Mouse (Mus musculus): ENCODE data around the gene Pigm.
A peak's percentile ranks its signal among the peaks of the same experiment; 100 is the strongest.

Pigm gene

DNA sequence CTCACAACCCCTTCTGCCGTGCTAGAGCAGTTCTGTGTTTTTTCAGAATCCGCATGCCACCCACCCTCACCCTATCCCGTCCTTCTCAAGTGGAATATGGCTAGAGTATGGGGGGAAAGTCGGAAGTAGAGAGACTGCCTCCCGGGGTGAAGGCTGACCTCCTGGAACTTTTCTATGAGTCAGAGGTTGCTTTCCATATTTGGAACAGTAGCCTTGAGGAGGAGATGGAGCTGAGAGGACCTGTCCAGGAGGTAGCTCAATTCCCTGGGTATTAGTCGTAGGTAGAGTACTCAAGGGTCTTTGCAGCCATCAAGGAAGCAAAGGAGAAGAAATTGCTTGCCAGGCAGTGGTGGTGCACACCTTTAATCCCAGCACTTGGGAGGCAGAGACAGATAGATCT is 24.3 kb upstream of the Pigm start:
- no peak for DNase-seq (ENCODE audit: low read depth, low spot score)

DNA sequence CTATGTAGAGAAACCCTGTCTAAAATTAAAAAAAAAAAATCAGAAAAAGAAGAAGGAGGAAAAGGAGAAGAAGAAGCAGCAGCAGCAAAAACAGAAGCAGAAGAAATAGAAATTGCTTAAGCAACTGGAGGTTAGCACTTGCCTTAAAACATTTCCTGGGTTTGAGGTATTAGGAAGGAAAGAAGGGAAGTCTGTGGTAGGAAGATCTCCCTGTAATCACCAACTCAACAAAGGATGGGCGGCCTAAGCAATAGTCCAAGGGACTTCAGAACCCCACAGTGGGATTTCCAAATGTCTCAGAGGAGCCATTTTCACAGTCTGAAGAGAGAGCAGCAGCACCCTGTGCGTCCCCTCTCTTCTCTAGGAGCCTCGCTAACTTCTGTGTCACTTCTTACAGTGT is 23.9 kb upstream of the Pigm start:
- DNase-seq (ENCODE audit: low read depth, low spot score), result no peak

DNA sequence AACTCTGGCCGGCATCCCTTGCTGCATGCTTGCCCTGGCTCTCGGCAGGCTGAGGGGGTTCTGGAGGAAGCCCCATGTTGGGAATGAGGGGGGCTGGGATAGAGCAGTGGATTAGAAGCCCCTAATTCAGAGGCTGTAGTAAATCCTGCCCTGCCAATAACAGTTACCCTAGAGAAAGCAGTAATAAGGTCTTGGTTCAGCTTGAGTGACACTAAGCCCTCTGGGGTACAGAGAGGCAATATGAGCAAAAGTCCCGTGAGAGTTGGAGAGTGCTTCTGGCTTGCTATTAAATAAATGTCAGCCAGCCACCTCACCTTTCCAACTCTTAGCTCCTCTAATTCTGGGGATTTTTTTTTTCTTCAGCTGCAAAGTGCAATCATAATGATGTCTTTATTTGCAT is 21.0 kb upstream of the Pigm start:
- DNase-seq (ENCODE audit: low read depth, low spot score), result no peak

DNA sequence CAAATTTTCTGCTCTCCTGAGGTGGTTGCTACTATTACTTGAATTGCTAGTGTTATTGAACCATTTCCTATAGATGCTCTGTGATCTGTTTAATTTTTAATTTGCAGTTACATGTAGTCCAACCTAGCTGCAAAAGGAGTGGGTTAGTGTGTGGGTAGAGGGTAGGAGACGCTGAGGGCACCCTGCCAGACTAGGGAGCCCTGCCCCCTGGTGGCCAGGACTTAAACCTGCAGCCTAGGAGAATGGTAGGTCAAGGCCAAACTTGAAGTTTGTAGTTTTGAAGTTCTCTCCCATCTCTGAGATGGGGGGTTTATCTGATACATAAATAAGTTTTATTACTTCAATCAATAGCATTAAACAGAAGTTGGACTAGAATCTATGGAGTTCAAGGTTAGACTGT is 18.8 kb upstream of the Pigm start:
- peak; percentile 67 for DNase-seq (ENCODE audit: low read depth, low spot score)

DNA sequence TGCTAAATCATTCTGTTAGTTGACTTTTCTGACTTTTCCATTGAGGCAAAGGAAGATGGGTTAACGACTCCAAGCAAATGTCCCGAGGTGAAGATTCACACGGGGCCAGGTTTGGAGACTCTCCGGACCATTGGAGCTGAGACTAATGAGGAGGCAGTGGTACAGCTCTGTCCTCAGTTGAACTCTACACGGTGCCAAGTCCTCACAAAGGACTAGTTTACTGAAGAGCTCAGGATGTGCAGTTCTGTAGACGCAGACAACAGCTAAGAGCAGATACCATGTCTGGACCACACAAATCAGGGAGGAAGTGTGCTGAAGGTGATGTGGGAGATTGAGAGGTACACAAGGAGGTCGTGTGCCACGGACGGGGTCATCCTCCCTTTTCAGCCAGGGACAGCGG is 18.0 kb upstream of the Pigm start:
- no peak for DNase-seq (ENCODE audit: low read depth, low spot score)

DNA sequence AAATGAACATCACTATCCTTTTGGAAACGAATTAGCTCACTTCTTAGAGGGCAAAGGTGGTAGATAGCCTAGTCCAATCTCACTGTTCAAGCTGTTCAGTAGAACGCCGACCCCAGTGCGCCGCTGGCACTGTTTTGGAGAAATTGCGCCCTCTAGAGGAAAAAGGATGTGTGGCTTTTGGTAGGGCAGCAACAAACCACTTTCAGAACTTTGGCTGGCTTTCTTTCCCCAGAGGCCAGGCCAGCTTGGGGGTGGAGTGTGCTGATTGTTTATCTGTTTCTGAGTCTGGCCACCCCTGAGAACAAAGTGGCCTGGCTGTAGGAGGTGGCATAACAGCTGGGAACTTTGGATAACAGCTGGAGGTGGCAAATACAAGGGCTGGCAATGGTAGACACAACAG is 11.7 kb upstream of the Pigm start:
- DNase-seq (ENCODE audit: low read depth, low spot score), result peak; percentile 87

DNA sequence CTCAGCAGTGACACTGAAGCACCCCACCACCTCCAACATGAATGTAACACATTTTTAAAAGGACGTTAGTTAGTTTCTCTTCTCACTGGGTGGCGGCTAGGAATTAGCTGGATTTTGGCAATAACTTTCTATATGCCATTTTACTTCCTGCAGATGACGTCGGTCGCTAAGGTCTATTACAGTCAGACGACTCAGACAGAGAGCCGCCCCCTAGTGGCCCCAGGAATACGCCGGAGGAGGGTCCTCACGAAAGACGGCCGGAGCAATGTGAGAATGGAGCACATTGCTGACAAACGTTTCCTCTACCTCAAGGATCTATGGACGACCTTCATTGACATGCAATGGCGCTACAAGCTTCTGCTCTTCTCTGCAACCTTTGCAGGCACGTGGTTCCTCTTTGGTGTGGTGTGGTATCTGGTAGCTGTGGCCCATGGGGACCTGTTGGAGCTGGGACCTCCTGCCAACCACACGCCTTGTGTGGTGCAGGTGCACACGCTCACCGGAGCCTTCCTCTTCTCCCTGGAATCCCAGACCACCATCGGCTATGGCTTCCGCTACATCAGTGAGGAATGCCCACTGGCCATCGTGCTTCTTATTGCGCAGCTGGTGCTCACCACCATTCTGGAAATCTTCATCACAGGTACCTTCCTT is 7.5 kb upstream of the Pigm start:
- DNase-seq (ENCODE audit: low read depth, low spot score), result peak; percentile 91

DNA sequence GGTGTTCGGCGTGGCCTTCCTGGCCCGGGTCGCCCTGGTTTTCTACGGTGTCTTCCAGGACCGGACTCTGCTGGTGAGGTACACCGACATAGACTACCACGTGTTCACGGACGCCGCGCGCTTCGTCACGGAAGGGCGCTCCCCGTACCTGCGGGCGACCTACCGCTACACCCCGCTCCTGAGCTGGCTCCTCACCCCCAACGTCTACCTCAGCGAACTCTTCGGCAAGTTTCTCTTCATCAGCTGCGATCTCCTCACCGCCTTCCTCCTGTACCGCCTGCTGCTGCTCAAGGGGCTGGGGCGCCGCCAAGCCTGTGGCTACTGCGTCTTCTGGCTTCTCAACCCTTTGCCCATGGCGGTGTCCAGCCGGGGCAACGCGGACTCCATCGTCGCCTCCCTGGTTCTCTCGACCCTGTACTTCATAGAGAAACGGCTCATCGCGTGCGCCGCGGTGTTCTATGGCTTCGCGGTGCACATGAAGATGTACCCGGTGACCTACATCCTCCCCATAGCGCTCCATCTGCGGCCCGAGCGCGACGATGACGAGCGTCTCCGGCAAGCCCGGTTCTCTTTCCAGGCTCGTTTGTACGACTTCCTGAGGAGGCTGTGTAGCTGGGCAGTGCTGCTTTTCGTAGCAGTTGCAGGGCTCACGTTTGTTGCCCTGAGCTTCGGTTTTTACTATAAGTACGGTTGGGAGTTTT is 562 bp downstream of the Pigm start:
- peak; percentile 39 for DNase-seq (ENCODE audit: low read depth, low spot score)

DNA sequence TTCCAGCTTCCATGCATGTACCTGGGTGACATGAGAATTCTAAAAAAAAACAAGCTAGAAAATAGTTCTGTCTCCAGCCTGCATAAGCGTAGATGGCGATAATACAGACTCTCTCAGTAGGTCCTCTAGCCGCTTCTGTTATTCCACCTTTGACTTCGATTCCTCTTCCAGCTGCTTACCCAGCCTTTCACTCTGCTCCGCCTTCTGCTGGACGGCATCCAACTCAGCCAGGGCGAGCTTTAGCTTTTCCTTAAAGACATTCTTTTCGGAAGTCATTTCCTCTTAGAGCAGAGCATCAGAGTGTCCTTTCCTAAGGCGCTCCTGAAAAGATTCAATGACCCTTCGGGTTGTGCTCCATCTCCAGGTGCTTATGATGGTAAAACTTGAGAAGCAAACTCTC is 3.7 kb downstream of the Pigm start:
- peak; percentile 35 for DNase-seq (ENCODE audit: low read depth, low spot score)

DNA sequence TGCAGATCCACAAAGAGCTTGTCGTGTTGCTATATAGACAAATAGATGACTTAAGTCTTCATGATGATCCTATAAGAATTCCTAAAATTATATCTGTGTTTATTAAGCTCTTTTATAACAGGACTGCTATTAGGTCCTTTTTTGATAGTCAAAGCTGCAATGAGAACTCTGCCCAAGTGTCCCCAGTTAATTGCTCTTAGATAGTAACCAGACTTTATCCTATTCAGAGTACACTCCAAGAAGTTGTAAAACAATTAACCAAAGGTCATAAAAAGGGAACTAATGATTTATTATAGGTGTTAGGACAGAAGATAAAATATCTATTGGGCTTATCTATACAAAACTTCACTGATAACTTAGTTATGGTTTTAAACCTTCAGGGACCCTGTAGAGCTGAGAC is 5.7 kb downstream of the Pigm start:
- no peak for DNase-seq (ENCODE audit: low read depth, low spot score)

DNA sequence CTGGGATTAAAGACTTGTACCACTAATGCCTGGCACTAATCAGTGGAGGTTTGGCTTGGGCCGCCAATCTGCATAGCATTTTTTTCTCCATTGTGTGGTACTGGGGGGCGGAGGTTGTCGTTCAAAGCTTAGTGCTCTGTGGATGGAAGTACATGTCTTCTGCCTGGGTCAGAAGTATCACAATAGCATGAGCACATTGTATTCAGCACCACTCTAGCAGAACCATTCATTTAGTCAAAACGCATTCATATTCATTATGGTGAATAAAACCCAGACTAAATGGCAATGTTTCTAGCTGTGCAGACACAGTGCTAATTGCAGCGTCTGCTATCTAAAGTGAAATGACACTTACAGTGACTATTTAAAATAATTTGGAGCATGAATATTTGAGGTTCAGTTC is 10.9 kb downstream of the Pigm start:
- DNase-seq (ENCODE audit: low read depth, low spot score), result no peak

DNA sequence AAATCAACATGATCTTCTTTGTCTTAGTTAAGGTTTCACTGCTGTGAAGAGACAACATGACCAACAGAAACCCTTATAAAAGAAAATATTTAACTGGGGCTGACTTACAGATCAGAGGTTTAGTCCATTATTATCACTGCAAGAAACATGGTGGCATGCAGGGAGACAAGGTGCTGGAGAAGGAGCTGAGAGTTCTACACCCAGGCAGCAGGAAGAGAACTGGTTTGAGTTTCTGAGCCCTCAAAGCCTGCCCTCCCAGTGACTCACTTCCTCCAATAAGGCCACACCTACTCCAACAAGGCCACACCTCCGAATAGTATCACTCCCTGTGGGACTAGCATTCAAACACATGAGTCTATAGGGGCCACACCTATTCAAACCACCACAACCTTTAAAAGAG is 14.4 kb downstream of the Pigm start:
- DNase-seq (ENCODE audit: low read depth, low spot score), result peak; percentile 35

DNA sequence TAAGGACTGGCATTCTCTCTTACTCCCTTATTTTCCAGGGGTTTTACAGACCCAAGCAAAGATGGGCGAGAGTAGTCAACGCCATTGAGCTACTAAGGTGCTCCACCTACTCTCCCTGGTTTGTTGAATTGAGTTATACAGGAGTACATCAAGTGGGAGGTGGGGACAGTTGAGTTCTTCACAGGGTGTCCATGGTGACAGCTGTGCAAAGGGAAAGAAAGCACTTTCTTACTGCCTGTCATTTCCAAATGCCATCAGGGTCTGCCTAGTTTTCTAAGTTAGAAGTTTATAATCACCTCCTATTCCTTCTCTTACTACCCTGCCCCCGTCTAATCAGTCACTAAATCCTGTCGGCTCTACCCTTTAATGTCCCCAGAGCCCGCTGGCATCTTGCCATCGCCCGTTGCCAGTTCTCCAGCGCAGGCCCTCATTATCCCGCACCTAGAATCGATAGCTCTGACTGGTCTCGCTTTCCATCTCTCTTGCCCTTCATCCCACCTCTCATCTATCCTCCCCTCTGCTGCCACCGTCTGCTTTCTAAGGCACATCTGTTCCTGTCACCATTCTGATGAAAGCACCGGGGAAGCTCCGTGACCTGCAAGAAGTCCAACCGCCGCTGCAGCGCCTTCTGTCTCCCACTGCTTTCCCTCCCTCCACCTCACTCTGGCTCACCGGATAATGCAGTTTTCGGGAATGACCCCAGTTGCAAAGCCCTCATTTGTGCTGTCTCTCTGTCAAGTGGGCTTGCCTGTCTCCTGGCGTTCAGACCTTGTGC is 15.6 kb downstream of the Pigm start:
- DNase-seq (ENCODE audit: low read depth, low spot score), result no peak

DNA sequence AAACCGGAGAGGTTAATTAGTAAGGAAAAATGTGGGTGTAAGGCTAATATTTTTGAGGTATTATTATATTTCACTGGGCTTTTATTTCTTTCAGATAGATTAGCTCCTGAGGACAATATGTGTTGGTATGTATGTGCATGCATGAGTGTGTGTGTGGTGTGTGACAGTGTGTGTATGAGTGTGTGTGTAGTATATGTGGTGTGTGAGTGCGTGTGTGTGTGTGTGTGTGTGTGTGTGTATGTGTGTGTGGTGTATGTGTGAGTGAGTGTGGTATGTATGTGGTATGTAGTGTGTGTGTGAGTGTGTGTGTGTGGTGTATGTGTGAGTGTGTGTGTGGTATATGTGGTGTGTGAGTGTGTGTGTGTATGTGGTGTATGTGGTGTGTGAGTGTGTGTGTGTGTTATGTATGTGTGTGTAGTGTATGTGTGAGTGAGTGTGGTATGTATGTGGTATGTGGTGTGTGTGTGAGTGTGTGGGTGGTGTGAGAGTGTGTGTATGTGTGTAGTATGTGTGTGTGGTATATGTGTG is 16.4 kb downstream of the Pigm start:
- no peak for DNase-seq (ENCODE audit: low read depth, low spot score)

DNA sequence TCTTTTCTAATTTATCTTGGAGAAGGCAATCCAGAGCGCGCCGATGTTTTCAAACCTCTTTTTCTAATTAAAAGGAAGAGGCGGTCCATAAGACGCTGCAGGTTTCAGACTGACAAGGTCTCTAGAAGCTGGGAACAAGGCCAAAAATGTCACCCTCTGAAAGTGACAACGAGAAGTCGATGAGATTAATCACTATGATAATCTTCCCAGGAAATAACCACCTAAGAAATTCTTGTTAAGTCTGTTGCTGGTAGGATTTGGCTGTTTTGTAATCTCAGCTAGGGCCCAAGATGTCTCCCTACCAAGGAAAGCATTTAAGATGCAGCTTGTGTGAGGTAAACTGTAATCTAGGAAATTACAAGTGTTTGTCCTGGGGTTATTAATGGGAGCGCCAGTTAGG is 17.4 kb downstream of the Pigm start:
- DNase-seq (ENCODE audit: low read depth, low spot score), result no peak

DNA sequence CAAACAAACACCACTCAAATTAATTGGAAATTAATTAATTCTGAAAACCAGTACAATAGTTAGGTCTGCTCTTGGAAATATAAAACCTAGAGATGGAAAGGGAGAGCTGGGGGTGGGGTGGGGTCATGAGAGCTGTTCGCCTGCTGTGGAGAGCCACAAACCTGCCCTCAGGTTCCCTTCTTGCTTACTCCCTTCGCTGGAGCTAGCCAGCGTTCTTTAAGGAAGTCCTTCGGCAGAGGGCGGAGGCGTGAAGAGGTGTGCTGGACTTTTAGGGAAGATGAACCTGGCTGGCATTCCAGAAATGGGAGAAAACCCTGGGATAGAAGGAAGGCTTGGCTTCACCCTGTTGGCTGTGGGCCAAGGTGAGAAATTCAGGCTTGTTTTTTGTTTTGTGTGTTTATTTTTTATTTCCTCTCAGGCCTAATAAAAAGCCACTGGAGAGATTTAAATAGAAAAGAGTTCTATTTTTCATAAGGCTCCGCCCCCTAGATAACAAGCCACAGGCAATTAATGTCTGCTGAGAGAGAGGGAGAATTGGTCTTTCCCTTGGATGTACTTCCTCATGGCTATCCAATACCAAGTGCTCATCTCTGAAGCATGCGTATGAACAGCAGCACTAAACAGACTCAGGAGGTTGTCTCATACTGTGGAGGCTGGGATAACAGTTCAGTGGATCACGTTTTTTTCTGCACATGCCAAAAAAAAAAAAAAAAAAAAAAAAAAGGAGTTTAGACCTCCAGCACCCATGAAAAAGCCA is 20.8 kb downstream of the Pigm start:
- DNase-seq (ENCODE audit: low read depth, low spot score), result no peak

DNA sequence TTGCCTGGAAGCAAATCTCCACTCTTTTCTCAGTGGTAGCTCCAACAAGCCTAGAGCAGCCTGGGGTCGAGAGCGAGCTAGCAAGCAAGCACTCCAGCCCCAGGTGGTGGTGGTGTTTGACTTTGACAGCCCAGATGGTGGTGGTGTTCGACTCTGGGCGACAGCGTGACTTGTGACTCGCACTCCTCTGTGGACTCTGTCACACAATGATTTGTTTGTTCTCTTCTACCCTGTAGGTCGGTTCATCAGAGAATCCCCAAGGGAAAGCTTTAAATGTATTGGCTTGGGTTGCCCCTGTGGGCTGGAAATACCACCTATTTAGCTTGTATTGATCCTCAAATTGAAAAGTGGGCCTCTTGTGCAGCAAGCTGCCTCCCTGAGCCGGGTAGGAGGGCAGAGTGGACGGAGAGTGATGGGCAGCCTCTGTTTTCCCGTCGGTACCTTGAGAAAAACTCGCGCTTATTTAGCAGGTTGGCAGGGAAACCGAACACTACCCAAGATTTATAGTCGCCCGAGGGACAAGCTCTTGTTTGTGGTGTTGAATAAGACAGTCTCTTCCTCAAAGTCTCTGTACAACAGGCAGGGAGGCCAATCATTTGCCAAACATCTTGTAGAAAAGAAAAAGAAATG is 29.8 kb downstream of the Pigm start:
- no peak for DNase-seq (ENCODE audit: low read depth, low spot score)

DNA sequence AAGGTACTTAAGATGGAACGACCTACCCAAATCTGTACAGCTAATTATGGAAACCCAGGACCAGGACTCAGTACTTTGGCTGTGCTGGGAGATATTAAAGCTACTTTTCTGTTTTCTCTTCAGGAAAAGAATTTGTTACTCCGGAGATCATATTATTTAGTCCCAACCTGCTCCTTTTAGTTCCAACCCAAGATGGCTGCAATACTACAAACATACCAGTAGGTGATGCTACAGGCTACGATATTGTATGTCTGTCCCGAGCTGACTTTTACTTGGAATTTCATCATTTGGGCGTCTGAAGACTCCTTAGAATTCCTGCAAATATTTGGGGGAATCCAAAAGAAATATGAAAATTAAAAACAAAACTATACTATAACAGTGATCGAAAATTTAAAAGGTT is 32.6 kb downstream of the Pigm start:
- DNase-seq (ENCODE audit: low read depth, low spot score), result peak; percentile 59

DNA sequence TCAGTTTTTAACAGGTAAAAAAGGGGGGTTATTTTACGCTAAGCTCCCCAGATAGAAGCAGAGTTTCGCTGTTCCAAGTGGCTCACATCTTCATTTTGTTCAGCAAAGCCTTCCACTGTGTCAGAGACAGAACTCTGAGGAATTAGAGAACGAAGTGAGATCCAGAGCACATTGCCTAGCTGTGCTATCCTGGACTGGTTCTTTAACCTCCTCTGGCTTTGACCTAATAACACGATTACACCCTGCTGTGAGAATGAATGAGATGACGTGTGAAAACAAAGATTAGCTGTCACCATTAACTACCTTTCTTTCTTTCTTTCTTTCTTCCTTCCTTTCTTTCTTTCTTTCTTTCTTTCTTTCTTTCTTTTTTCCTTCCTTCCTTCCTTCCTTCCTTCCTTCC is 33.1 kb downstream of the Pigm start:
- DNase-seq (ENCODE audit: low read depth, low spot score), result no peak

DNA sequence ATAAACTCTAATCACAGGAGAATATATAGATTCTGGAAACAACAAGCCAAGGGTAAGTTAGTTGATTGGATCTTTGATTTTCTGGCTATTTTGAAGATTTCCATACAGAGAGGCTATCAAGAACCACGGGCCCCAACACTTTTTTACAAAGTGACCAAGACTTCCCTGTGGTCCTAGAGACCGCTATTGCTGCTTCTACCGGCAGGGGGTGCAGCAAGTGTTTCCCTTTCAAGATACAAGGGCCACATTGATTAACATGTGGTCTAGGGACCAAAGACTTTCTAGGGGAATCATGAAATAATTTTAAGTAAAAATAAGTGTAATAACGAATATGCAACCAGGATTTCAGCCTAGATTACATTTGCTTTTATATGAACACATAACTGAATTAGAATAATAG is 34.5 kb downstream of the Pigm start:
- peak; percentile 65 for DNase-seq (ENCODE audit: low read depth, low spot score)

DNA sequence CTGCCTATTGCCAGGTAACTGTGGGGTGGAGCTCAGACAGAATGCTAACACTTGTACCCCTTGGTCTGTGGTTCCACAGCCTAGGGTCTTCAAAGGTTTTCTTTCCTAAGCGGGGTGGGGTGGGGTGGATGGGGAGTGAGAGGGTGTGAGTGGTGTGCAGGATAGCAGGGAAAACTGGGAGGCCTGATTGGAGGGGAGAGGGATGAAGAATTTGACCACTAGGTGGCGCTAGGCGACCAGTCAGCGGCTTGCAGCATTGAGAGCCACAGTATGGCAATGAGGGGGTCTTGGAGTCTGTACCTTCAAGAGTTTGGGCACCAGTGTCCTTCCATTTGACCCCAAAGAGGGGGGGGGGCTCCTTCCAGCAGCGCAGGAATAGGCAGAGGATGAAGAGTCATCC is 35.9 kb downstream of the Pigm start:
- peak; percentile 69 for DNase-seq (ENCODE audit: low read depth, low spot score)
